Mouse (Mus musculus) lung, adult 2 months (tissue): ENCODE data around the gene Rufy4. TPM values are rescaled to one million over a fixed set of nuclear protein-coding genes. Genes with fewer than 3 reads are reported as not detected.
A peak's percentile ranks its signal among the peaks of the same experiment; 100 is the strongest.

Experiments
- DNase-seq: peaks from one replicate; pipeline ENCODE4 v3.0.0; 2022
- H3K4me1 ChIP-seq: fragments of 200-500 bp; 2 replicates; pipeline ENCODE4 v1.6.1; 2011; ENCODE audit warnings: low read length; ENCODE audit not compliant: control insufficient read depth, insufficient read depth
- H3K4me3 ChIP-seq: fragments of 200-500 bp; replicated peaks from 2 replicates; pipeline ENCODE3; 2011; ENCODE audit warnings: low read depth, mild to moderate bottlenecking, control low read depth, low read length; ENCODE audit errors: extremely low read depth
- CTCF ChIP-seq: fragments of 200-500 bp; IDR thresholded peaks from 2 replicates; pipeline ENCODE4 v1.5.1; 2011; ENCODE audit warnings: mild to moderate bottlenecking, low read length, control low read depth; ENCODE audit not compliant: insufficient read depth
- POLR2A ChIP-seq: fragments of 200-500 bp; IDR thresholded peaks from 2 replicates; pipeline ENCODE4 v1.6.1; 2011; ENCODE audit warnings: low read depth, mild to moderate bottlenecking, control low read depth, low read length, borderline replicate concordance; ENCODE audit errors: extremely low read depth
- WGBS: fragments of 180-500 bp; shearing (Covaris S2); methylation state at CpG from one replicate; pipeline ENCODE4 v1.1.7; 2018; 5-methylcytosine and 5-hydroxymethylcytosine counted together
- polyA plus RNA-seq: library from polyadenylated mRNA; depleted of rRNA; stranded (reverse); fragments of >200 nt; gene quantifications from 2 replicates; pipeline ENCODE4 v1.2.3, GENCODE M21; 2012; rRNA removed

Rufy4 gene
- polyA plus RNA-seq, 1 experiment = 1.6 TPM

GRCm38 (mm10) chr1:74183006-74183405 lies 57.7 kb downstream of the Rufy4 start:
- no peak for DNase-seq
- TF ChIP-seq POLR2A (no peak), CTCF (no peak)

GRCm38 (mm10) chr1:74190471-74190870 lies 65.1 kb downstream of the Rufy4 start:
- no peak for TF ChIP-seq POLR2A
- TF ChIP-seq CTCF = no peak
- no peak for DNase-seq
- H3K4me3 ChIP-seq = no peak overlapping the region
- 80% methylated on average over 7 of the region's 7 CpGs for WGBS
- H3K4me1 ChIP-seq = no peaks in the 10 kb centered on the region

More at GRCm38 (mm10) chr1:74183006-74183405, 57.7 kb downstream of the Rufy4 start:
- WGBS = 54% methylated on average over 2 of the region's 2 CpGs
- Histone ChIP-seq H3K4me1 (no peaks in the 10 kb centered on the region), H3K4me3 (no peak overlapping the region)

- H3K4me3 ChIP-seq = no peak overlapping the region
- no peak for DNase-seq
- H3K4me1 ChIP-seq = no peaks in the 10 kb centered on the region
- WGBS = 63% methylated on average over 2 of the region's 2 CpGs
- TF ChIP-seq CTCF (no peak), POLR2A (no peak)
Observed at GRCm38 (mm10) chr1:74192711-74193110, 67.4 kb downstream of the Rufy4 start.

- TF ChIP-seq POLR2A (no peak), CTCF (no peak)
- no peak for DNase-seq
- 60% methylated on average over 8 of the region's 8 CpGs for WGBS
- no peak within 1 kb of the TSS for H3K4me3 ChIP-seq
- H3K4me1 ChIP-seq = no peaks in the 10 kb centered on the region
Observed at GRCm38 (mm10) chr1:74194445-74194844, 69.1 kb downstream of the Rufy4 start, which contains the start of gene Cxcr1. Gene Cxcr1 (minus strand): TSS chr1:74194631.

GRCm38 (mm10) chr1:74195961-74196360 lies 70.6 kb downstream of the Rufy4 start:
- no peak for TF ChIP-seq POLR2A
- TF ChIP-seq CTCF = peak; percentile 82
- H3K4me3 ChIP-seq = no peak overlapping the region
- H3K4me1 ChIP-seq = no peaks in the 10 kb centered on the region
- DNase-seq = no peak
- 41% methylated on average over 7 of the region's 7 CpGs for WGBS

- TF ChIP-seq CTCF = no peak
- TF ChIP-seq POLR2A = no peak
- no peak for DNase-seq
- H3K4me1 ChIP-seq = no peaks in the 10 kb centered on the region
- 77% methylated on average over 17 of the region's 17 CpGs for WGBS
- no peak overlapping the region for H3K4me3 ChIP-seq
Observed at GRCm38 (mm10) chr1:74196621-74197419, 71.5 kb downstream of the Rufy4 start.

Other genes starting within 250 kb of the Rufy4 start
- gene Tns1, start 1.1 kb upstream of the Rufy4 start, polyA plus RNA-seq = 781 and 1,078 TPM in 2 replicates
- 3.2 and 6.4 TPM in 2 replicates for gene Cxcr2, start 28.4 kb downstream of the Rufy4 start, polyA plus RNA-seq
- 0.43 and 1.5 TPM in 2 replicates for gene Cxcr1, start 69.1 kb downstream of the Rufy4 start, polyA plus RNA-seq
- gene Arpc2, start 110.5 kb downstream of the Rufy4 start, polyA plus RNA-seq = 177 and 180 TPM in 2 replicates
- gene Gpbar1, start 153.0 kb downstream of the Rufy4 start, polyA plus RNA-seq = 0.18 and 0.22 TPM in 2 replicates
- 141 and 172 TPM in 2 replicates for gene Aamp, start 159.2 kb downstream of the Rufy4 start, polyA plus RNA-seq
- gene Pnkd, start 159.4 kb downstream of the Rufy4 start, polyA plus RNA-seq = 63.0 and 63.5 TPM in 2 replicates
- gene Tmbim1, start 180.1 kb downstream of the Rufy4 start, polyA plus RNA-seq = 567 and 655 TPM in 2 replicates
- gene Catip, start 236.6 kb downstream of the Rufy4 start, polyA plus RNA-seq = 10.2 TPM in 2 replicates
- gene Slc11a1, start 249.7 kb downstream of the Rufy4 start, polyA plus RNA-seq = 33.3 and 41.8 TPM in 2 replicates